Mouse (Mus musculus) liver, embryonic 14.5 days (tissue): ENCODE results near the gene Capn2.

Source experiments
- CTCF ChIP-seq: IDR thresholded peaks from 2 replicates; pipeline ENCODE4 v1.5.1; 2016; ENCODE audit warnings: antibody characterized with exemption, low read depth, control low read depth
- EP300 ChIP-seq: IDR thresholded peaks from 2 replicates; pipeline ENCODE4 v1.6.1; 2016; ENCODE audit warnings: antibody characterized with exemption, low read depth

GRCm38 (mm10) chr1:182490568-182490967 is 26.8 kb downstream of the Capn2 start:
- TF ChIP-seq EP300 (no peak), CTCF (peak; percentile 45)
